Mouse (Mus musculus): Measurements from ENCODE around the gene Gsc2. TPM values are rescaled to one million over a fixed set of nuclear protein-coding genes. Genes with fewer than 3 reads are reported as not detected.

Gene Gsc2
- total and polyA plus RNA-seq, 3 experiments: not detected

GRCm38 (mm10) chr16:17890342-17890727 lies 24.5 kb downstream of the Gsc2 start:
- Histone ChIP-seq H3K4me1 (ENCODE audit: control insufficient read depth in 1 of 2, insufficient read depth in 2 of 2, low read length in 2 of 2) (peaks cover 6 to 18% of the 10 kb centered on the region in 2 experiments), H3K36me3 (ENCODE audit: control insufficient read depth in 1 of 2, insufficient read depth in 2 of 2, low read length in 2 of 2) (peaks cover 0 to 15% of the 10 kb centered on the region in 2 experiments; a peak in 3 of 4 replicates), H3K4me3 (ENCODE audit: control insufficient read depth in 1 of 2, insufficient read depth in 1 of 2, low read depth in 2 of 2, low read length in 2 of 2) (peak overlapping the region; percentile 97 to 100), H3K27me3 (ENCODE audit: control insufficient read depth in 1 of 2, insufficient read depth in 2 of 2, low read length in 2 of 2) (no peaks in the 10 kb centered on the region), H3K79me2 (ENCODE audit: control insufficient read depth, insufficient read depth, low read length, poor library complexity) (peaks cover 31% of the 10 kb centered on the region), H3K9ac (ENCODE audit: control insufficient read depth, low read depth, low read length, poor library complexity, severe bottlenecking) (peak overlapping the region; percentile 98), H3K27ac (ENCODE audit: control insufficient read depth, low read depth, low read length) (no peak overlapping the region), H3K9me3 (replicated peaks; ENCODE audit: insufficient read depth, low read length) (no peaks in the 10 kb centered on the region)
- TF ChIP-seq TAL1 (IDR thresholded peaks at IDR 0.05; ENCODE audit: low read length) (no peak), SIN3A (IDR thresholded peaks at IDR 0.05; ENCODE audit: low read length) (no peak), KAT2A (conservative IDR thresholded peaks at IDR 0.05; ENCODE audit: low read depth, low read length) (no peak), HCFC1 (IDR thresholded peaks at IDR 0.05; ENCODE audit: low read depth, low read length) (no peak), MYC (IDR thresholded peaks at IDR 0.05; ENCODE audit: low read depth, low read length) (no peak), RCOR1 (IDR thresholded peaks at IDR 0.05; ENCODE audit: low read depth, low read length) (no peak), MAX (IDR thresholded peaks at IDR 0.05; ENCODE audit: low read length) (no peak), MAFK (IDR thresholded peaks at IDR 0.05; ENCODE audit: borderline replicate concordance, low read depth, low read length) (no peak), RAD21 (IDR thresholded peaks at IDR 0.05; ENCODE audit: low read depth, low read length) (no peak), NRF1 (IDR thresholded peaks at IDR 0.05; ENCODE audit: insufficient read depth, low read depth, low read length, poor library complexity, severe bottlenecking) (no peak), NELFE (IDR thresholded peaks at IDR 0.05; ENCODE audit: low read depth, low read length) (no peak), MAZ (IDR thresholded peaks at IDR 0.05; ENCODE audit: low read depth, low read length) (no peak), ZMIZ1 (IDR thresholded peaks at IDR 0.05; ENCODE audit: low read depth, low read length) (no peak), ETS1 (IDR thresholded peaks at IDR 0.05; ENCODE audit: low read depth, low read length) (no peak), GATA1 (IDR thresholded peaks at IDR 0.05; ENCODE audit: low read depth, low read length) (no peak), CHD1 (IDR thresholded peaks at IDR 0.05; ENCODE audit: low read depth, low read length) (no peak)
- peak; percentile 19 for DNase-seq (ENCODE audit: low read depth, low spot score)

- no peak for DNase-seq (ENCODE audit: low read depth, low spot score)
- TF ChIP-seq BHLHE40 (IDR thresholded peaks at IDR 0.05; ENCODE audit: borderline replicate concordance, low read depth, low read length) (no peak), TBP (IDR thresholded peaks at IDR 0.05; ENCODE audit: low read depth, low read length) (no peak), RAD21 (IDR thresholded peaks at IDR 0.05; ENCODE audit: low read depth, low read length) (no peak), ZMIZ1 (IDR thresholded peaks at IDR 0.05; ENCODE audit: low read depth, low read length) (no peak), MAX (IDR thresholded peaks at IDR 0.05; ENCODE audit: low read length) (no peak), ETS1 (IDR thresholded peaks at IDR 0.05; ENCODE audit: low read depth, low read length) (no peak), SMC3 (IDR thresholded peaks at IDR 0.05; ENCODE audit: low read depth, low read length) (no peak), EP300 (IDR thresholded peaks at IDR 0.05; ENCODE audit: low read depth in 1 of 2, low read length in 2 of 2) (no peak), JUND (IDR thresholded peaks at IDR 0.05; ENCODE audit: low read depth, low read length) (no peak), HCFC1 (IDR thresholded peaks at IDR 0.05; ENCODE audit: low read depth, low read length) (no peak), NRF1 (IDR thresholded peaks at IDR 0.05; ENCODE audit: insufficient read depth, low read depth, low read length, poor library complexity, severe bottlenecking) (no peak), MAZ (IDR thresholded peaks at IDR 0.05; ENCODE audit: low read depth, low read length) (no peak), MXI1 (IDR thresholded peaks at IDR 0.05; ENCODE audit: low read depth, low read length) (no peak), MYB (IDR thresholded peaks at IDR 0.05; ENCODE audit: low read depth, low read length) (no peak), ZKSCAN1 (IDR thresholded peaks at IDR 0.05; ENCODE audit: low read depth, low read length) (no peak)
- Histone ChIP-seq H3K36me3 (ENCODE audit: control insufficient read depth in 1 of 2, insufficient read depth in 2 of 2, low read length in 2 of 2) (peaks cover 0 to 15% of the 10 kb centered on the region in 2 experiments; a peak in 3 of 4 replicates), H3K79me2 (ENCODE audit: control insufficient read depth, insufficient read depth, low read length, poor library complexity) (peaks cover 35% of the 10 kb centered on the region), H3K4me1 (ENCODE audit: control insufficient read depth in 1 of 2, insufficient read depth in 2 of 2, low read length in 2 of 2) (peaks cover 6 to 18% of the 10 kb centered on the region in 2 experiments), H3K4me3 (ENCODE audit: control insufficient read depth in 1 of 2, insufficient read depth in 1 of 2, low read depth in 2 of 2, low read length in 2 of 2) (peak overlapping the region in 1 of 2 experiments; percentile 100; a peak in 1 of 4 replicates), H3K27me3 (ENCODE audit: control insufficient read depth in 1 of 2, insufficient read depth in 2 of 2, low read length in 2 of 2) (no peaks in the 10 kb centered on the region), H3K9me3 (replicated peaks; ENCODE audit: insufficient read depth, low read length) (no peaks in the 10 kb centered on the region), H3K9ac (ENCODE audit: control insufficient read depth, low read depth, low read length, poor library complexity, severe bottlenecking) (no peak overlapping the region; the same call in 1 of the 2 replicates), H3K27ac (ENCODE audit: control insufficient read depth, low read depth, low read length) (no peak overlapping the region)
Measured at GRCm38 (mm10) chr16:17889689-17890341, 25.0 kb downstream of the Gsc2 start.

Data from MEL (cell line).